Mouse (Mus musculus) G1E-ER4 (cell line): ENCODE data around the gene Ascc2. TPM values are rescaled to one million over a fixed set of nuclear protein-coding genes. Genes with fewer than 3 reads are reported as not detected.

ENCODE experiments used
- GATA1 ChIP-seq: IDR thresholded peaks from one replicate; pipeline ENCODE4 v1.8.0; 2012; ENCODE audit warnings: low read length, inconsistent platforms
- polyA plus RNA-seq: library from polyadenylated mRNA; stranded (reverse); fragments of >175 nt; gene quantifications from 2 replicates; pipeline ENCODE4 v1.2.3, GENCODE M21; 2012

Gene Ascc2
- polyA plus RNA-seq, 1 experiment: 57.4 TPM

DNA sequence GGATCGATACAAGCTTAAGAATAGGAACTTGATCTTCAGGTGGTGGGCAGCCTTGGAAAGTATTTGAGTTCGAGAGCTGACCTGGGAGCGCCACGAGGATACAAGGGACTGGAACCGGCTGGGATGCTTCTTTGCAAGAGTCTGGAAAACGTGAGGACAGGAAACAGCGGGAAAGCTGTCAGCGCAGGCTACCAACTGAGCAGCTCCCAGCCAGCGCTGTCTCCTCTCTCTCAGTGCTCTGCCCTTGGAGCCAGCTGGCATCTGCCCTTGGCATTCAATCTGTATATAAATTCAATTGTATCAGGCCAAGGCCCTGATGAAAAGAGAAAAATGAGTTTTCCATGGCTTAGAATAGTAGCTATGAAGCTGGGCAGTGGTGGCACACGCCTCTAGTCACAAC lies 53.7 kb downstream of the Ascc2 start:
- TF ChIP-seq GATA1: no peak

DNA sequence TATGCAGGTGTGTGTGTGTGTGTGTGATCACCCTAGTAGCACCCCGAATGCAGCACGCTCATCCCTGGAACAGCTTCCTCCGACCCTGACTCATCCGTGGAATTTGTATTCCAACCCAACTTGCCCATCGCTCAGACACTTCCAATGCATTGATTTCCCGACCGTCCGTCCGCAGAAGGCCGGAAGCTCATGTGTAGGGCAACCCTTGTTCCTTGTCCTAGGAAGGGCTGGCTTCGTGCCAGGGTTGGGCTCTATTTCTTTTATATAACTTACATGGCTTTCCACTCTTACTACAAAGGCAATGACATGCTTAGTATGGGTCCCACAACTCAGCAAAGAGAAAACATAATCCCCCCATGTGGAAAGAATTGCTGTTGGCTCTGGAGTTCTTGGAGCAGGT lies 54.6 kb downstream of the Ascc2 start:
- no peak for TF ChIP-seq GATA1

DNA sequence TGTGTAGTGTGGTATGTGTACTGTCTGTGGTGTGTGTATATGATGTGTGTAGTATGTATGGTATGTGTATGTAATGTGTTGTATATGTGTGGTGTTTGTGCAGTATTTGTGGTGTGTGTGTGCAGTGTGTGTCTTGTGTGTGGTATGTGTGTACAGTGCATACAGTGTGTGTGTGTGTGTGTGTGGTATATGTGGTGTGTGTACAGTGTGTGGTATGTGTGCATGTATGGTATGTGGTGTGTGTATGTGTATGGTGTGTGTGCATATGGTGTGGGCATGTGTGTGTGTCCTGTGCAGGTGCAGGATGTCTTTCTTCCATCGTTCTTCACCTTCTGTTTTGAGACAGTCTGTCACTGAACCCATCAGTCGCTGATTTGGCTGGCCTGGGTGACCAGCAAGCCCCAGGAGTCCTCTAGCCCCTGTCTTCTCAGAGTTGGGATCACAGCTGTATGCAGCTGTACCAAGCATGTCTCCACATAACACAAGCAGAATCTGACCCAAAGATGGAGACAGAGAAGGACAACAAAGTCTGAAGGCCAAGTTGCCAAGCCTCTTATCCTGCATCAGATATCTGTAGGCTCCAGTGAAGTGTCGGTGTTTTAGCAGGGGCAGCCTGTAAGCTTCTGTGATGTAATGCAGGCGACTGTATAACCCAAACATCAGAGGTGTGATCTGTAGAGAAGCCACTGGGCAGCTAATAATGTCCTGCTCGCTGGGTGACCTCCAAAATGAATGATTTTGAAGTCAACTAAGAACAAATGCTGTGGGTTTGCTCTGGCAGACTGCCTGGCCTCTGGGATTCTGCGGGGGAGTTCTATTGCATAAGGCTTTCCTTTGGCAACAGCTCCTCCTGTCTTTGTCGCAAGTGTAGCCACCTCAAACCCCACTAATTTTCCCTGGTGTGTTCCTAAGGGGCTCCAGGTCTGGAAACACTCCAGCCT lies 59.8 kb downstream of the Ascc2 start:
- TF ChIP-seq GATA1: no peak

DNA sequence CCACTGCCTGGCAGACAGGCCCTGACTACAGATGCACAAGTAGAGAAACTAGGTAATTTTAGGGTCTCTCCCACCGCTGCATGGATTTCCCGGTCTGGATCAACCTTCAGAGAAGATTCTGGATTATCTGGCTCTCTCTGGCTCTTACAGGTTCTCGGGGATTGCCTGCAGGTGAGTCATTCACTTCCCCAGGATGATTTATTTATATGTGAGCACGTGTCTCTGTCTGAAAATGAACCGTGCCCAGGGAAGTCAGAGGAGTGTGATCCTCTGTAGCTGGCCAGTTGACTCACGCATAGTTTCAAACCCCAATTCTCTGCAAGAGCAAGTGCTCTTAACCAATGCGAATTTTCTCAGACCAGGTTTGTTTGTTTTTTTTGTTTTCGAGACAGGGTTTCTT lies 63.2 kb downstream of the Ascc2 start:
- no peak for TF ChIP-seq GATA1

DNA sequence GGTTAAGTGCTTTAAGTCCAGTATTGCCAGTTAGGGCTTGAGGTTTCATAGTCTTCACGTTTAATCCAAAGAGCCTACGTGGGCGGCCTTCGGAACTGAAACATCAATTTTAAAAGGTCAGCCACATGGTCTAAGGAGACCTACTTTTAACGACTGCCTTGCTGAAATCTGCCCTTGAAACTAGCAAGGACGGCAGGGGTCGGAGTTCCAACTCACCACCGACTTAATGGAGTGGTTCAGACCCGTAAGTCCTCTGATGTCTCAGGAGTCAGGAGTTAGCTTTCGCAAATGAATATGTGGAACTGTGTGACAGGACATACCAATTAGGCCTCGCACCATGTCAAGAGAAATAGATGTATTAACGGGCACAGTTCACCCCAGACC lies 66.1 kb downstream of the Ascc2 start:
- no peak for TF ChIP-seq GATA1

DNA sequence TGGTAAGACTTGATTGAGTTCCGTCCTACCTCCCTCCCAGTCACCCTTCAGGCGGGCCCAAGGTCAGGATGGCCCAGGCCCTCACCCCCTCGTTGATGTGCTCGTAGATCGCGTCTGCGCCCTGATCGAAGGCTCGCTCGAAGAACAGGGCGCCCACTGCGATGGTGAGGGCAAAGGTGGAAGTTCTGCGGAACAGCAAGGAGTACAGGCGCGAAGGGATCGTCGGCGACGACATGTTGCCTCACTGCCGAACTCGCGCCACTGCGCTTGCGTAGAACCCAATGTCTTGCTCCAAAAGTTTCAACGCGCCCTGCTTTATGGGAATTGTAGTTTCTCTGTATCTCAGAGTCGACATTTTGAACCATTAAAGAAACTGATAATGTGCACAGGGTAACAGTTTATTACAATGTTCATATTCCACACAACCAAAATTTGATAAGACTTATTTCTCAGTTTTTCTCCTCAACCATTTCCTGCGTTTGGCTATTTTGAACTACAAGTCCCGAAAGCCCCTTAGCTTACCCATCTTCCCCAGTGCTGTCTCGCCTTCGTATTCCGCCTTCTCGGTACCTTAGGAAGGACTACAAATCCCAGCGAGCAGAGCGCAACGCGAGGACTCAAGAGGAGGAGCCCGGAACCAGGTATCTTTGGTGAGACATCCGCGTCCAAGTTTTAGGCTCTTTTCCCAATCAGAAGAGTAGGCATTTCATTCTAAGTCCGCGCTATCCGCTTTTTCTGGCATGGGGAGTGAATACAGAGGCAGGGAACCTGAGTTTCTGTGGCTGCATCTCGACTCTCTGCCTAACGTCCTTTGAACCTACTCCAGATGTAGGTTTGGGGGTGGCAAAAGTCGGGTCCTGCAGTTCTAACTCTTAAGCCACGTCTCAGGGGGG lies 66.8 kb downstream of the Ascc2 start, which contains the start of the genes Uqcr10 and Zmat5:
Gene Uqcr10, minus strand, starts transcription at position 271 of the 893 bp plus-strand sequence.
Gene Zmat5, plus strand, starts transcription at position 607 of the 893 bp plus-strand sequence.
- no peak for TF ChIP-seq GATA1

DNA sequence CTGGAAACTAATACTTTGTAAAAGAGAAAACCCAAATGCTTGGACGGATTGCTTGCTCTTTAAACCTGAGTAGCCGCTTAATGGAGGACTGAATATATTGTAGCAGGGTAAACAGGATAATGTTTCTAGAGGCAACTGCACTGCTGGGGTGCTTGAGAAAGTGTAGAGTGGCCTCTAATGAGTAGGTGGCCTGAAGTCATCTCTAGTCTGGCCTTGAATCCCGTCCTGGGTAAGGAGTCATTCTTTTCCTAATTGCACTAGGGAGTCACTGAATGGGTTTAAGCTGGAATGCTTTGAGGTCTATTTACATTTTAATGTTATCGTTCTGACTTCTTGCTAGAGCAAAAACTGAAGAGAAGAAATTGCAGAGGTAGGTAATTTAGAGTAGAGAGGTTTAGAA lies 67.6 kb downstream of the Ascc2 start:
- no peak for TF ChIP-seq GATA1

DNA sequence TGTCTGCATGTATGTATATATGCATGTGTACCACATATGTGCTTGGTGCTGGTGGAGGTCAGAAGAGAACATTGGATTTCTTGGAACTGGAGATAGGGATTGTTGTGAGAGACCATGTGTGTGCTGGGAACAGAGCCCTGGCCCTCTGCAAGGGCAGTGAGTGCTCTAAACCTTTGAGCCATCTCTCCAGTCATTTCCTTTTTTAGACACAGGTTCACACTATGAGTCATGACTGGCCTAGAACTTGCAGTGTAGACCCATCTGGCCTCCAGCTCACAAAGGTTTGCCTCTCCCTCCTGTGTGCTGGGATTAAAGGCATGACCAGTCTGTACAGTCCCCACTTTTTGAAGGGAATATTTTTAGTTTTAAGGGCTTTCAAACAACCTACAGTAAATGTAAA lies 75.3 kb downstream of the Ascc2 start:
- no peak for TF ChIP-seq GATA1

DNA sequence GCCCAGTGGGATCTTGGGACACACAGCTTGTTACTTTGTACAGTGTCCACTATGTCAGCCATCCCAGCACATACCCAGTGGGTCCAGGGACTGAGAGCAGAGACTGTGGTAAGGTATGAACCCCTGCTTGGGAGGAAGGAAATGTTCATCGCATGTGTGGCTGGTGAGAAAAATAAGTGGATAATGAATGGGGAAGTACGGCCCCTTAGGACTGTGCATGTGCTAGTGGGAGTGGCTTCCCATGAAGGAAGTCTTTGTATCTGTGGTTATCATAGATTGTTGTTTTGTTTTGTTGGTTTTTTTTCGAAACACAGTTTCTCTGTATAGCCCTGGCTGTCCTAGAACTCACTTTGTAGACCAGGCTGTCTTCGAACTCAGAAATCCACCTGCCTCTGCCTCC lies 77.2 kb downstream of the Ascc2 start:
- no peak for TF ChIP-seq GATA1

DNA sequence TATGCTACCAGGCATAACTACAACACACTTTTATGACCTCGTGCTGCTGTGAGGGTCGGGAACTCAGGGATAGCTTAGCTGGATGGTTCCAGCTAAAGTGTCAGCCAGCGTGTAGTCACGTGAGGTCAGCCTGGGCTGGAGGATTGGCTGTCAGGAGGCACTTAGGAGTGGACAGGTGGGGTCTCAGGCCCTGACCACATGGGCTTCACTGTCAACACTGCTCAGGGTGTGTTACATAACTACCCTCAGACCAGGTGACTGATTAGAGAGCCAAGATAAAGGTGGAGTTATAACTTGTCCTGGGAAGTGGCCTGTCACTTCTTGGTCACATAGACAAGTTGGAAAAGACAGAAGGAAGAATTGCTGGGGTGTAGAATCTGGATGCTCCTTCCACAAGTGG lies 78.0 kb downstream of the Ascc2 start:
- no peak for TF ChIP-seq GATA1

DNA sequence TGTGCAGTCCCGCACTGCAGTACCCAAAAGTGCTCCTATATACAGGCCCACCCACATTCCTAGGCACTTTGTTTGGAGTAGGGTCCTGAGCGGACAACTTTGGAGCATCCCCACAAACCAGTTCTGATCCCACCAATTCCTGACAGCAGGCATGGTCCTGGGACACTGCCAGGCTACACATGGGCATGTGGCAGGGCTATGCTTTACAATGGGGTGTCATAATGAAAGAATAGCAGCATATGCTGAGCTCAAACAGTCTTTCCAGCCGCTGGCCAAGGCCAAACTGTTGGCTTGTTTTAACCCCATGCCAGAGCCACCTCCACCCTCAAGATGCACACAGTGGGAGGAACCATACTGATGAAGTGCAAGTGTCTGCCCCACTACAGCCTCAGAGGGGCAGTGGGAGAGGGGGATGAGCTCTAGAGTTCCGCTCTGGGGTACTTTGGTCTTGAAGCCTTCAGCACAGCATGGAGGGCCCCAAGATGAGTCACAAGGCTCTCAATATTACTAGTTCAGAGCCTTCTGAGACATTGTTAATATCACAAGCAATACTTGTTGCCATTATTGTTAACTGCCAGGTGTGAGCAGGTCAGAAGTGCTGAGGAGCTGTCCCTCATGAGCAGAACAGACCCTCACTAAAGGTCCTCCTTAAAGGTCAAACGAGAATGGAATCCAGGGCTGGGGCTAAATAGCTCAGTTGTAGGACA lies 79.1 kb downstream of the Ascc2 start:
- TF ChIP-seq GATA1: no peak

DNA sequence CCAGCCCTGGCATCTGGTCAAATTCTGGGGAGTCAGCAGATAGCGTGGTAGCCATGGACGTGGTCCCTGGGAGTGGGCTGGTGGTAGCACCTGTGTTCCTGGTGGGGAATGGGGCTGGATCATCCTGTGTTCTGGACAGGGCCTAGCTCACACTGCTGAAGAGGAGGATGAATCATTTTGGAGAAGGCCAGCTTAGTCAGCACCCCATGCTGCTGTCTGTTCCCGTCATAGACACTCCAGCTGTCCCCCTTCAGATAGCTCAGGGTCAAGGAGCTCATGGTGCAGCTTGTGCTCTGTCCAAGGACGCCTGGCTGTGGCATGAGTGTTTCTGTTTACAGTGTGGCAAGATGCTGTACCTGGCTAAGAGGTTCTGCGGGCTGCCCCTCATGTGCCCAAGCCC lies 81.0 kb downstream of the Ascc2 start:
- no peak for TF ChIP-seq GATA1

DNA sequence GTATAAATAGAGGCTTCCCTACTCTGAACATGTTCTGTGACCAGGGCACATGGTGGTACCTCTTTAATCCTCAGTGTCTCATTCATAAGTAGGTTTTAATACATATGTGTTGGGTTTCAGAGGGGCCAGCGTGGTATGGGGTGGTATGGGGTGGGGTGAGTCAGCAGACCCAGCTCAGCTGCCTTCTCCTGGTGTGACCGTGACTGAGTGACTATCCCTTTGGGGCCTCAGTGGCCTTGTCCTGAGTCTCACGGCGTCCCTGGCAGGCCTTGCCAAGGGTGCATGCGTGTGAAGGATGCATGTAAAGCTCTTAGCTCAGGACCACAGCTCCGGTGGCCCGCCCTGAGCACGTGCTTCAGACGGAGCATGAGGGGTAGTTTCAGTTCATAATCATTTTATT lies 82.4 kb downstream of the Ascc2 start:
- no peak for TF ChIP-seq GATA1

DNA sequence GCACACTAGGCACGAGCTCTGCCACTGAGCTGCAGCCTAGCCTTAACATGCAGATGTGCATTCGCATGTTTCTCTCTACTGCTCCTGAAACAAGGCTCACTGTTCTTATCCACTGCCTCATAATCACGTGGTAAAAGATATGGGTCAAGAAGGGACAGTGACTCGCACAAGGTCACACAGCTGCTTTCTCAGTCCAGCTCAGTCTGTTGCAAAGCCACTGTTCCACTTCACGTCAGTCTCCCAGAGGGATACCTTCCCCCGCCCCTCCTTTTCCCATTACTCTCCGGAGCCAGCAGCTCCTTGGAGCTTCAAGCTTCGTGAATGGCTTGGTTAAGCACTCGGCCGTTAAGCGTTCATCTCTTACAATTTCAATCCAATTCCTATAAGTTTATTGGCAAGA lies 82.8 kb downstream of the Ascc2 start:
- no peak for TF ChIP-seq GATA1

DNA sequence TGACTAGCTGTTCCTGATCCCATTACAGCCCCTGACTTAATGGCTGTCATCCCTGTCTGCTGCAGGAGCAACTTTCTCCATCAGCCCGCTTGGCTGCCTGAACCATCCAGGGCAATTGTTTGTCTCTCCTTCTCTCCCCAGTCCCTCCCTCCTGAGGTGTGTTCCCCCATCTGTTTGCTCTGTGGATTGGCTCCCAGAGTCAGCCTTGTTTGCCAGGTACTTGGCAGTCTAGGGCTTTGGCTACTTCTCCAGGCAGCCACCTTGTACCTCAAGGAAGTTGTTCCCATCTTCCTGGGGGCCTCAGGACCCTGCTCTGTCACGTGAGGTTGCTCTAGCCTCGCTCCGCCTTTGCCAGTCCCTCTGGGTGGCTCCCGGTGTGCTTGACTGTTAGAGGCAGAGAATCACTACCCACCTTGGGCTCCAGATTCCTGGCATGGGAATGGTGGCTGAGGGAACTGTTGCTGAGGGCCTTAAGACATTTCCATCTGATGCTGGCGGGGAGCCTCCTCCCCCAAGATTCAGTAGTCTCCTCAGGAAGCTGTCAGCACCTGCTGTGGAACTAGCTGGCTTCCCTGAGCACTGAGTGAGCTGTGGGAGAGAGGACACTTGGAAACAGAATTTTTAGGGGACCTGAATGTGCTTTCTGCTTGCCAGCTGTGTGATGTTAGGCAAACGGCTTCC lies 83.5 kb downstream of the Ascc2 start:
- TF ChIP-seq GATA1: no peak
